Mouse (Mus musculus) right cerebral cortex, postnatal 14 days (tissue): ENCODE data around the gene Anapc4.
A peak's percentile ranks its signal among the peaks of the same experiment; 100 is the strongest.

Experiments
- DNase-seq: peaks from one replicate; pipeline ENCODE4 v3.0.0; 2022

The Anapc4 gene

DNA sequence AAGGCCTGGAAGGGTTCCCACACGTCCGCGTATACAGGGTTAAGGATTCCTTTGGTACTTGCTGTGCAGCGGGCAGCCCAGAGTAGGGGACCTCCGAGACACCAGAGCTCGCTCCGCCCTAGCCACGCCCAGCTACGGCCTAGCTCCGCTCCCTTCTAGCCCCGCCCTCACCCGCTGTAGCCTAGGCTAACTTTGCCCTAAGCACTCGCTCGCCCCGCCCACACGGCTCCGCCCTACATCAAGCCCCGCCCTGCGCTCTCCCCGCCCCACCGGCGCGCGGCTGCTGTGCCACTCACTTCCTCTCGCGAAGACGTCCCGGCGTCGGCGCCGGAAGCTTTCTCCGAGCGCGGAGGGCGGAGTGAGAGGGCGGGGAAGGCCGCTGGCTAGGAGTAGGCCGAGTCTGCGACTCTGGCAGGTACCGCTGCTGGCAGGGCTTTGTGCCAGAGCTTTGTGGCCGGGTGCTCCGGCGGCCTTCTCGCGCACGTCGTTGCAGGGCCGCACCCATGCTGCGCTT, at the start of gene Anapc4:
TSS of gene Anapc4 (plus strand) at position 252 of the 514 bp plus-strand sequence.
- peak; percentile 99 for DNase-seq

DNA sequence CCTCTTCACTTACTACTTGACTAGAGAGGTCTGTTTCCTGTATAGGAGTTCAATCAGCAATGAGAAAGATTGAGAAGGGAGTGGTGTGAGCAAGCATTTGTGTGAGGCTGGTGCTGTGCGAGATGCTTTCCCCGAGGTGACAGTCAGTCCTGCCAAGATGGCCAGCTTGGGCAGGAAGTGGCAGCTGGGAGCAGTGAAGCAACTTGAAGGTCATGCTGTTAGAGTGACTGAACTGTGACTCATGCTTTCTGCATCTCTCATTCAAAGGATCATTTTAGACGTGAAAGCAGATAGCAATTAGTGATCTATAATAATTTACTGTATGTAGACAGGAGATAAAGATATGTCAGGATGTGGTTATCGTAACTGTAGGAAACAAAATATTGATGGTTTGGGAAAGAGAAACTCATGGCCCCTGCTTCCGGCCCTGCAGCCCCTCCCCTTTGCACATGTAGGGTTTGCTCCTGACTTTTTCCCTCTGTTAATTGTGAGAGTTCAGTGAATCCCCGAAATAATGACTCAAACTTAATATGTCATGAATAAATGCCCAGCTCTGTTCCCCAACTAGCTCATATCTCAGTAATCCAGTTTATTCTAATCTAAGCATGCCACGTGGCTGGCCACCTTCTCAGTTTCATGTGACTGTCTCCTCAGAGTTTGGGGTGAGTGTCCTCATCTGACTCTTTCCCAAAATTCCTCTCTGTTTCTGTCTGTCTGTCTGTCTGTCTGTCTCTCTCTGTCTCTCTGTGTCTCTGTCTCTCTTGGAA, 47.1 kb upstream of the Anapc4 start:
- no peak for DNase-seq

DNA sequence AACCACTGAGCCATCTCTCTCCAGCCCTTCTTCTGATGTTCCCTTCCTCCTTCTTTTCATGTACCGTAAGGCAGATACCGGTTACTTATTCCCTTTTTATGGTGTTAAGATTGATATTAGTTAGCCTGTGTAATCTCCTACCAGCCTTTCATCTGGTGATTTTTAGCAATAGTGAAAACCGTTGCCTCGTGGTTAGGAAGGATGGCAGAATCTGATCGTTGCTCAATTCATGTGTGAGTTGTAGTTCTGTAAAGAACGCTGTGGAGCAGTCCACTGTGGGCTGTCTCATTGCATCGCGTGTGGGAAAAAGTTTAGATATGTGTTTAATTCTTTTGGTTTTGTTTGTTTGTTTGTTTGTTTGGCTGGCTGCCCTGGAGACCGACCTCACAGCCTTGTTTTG, 40.6 kb upstream of the Anapc4 start:
- DNase-seq: no peak

DNA sequence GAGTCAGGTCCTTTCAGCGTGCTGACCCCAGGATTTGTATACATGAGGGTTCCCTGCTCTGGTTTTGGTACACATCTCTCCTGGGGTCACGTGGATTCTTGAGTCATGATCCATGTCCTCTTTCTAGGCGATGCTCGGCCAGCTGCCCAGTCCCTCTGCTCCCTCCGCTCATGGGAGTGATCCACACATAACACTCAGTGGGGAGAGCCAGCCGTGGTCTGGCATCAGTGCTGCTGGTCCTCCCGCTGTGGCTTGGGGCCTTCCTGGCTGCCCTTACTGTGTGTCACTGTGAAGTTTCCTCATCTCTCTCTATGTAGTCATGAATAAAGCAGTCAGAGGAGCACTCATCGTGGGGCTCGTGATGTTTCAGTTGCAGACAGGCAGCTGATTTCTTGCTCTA, 39.7 kb upstream of the Anapc4 start:
- DNase-seq: no peak

DNA sequence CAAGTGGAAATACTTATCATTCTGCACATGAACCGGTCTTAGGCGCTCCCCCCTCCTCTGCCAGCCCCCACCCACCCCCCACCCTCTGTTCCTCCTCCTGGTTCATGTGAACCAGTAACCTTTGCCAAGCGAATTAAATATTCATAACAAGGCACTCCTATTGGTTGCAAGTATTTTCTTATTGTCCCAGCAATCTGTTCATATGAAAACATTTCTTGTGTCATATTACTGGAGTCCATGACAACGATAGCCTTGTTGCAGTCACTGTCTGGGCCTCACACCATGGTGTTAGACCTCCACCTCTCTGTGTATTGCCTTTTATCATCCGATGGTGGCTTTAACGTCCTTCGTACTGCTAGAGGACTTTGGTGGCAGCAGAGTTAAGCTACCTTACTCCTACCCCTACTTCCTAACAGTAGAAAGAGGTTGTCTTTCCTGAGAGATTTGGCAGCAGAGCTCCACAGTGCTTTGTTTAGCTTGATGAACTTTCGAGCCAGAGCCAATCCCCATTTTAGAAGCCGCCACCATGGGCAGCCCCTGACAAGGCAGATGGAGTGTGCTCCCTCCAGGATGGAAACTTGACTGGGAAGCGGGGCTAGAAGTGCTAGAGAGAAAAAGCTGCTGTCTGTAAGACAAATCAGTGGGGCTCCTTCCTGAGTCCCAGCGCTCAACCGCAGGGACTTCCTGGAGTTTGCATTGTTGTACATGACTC, 34.4 kb upstream of the Anapc4 start:
- no peak for DNase-seq

DNA sequence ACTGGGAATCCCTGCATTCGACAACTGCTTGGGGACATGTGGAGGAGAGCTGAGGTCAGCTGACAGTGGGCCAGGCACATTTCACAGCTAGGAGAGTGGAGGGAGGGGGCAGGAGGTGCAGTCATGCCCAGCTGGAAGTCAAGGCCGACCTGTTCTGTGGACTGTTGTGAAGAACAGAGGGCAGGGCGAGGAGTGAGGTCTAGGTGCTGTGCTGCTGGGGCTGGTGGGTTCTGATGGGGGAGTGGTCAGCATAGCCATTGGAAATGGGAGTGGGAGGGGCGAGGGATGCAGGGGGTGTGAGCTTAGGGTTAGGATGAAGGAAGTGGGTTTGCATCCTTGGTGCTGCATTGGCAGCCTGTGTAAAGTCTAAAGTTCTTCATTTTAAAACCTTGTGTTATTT, 28.0 kb upstream of the Anapc4 start:
- no peak for DNase-seq

DNA sequence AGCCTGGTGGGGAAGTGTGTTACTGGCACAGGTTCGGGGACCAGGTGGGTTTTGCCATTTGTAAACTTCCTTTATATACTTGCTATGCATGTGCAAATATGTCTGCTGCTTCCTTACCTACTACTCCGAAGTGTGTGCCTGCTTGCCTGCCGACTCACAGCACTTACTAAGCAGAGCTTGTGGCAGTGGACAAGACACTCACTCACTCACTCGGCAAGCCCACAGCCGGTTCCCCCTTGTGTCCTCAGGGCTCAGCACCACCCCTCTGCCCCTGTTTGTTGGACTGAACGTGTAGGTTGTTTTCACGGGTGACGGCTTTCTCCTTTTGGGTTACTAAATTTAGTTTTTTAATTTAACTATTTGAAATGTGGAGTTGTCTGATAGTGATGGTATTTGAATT, 27.5 kb upstream of the Anapc4 start:
- no peak for DNase-seq

DNA sequence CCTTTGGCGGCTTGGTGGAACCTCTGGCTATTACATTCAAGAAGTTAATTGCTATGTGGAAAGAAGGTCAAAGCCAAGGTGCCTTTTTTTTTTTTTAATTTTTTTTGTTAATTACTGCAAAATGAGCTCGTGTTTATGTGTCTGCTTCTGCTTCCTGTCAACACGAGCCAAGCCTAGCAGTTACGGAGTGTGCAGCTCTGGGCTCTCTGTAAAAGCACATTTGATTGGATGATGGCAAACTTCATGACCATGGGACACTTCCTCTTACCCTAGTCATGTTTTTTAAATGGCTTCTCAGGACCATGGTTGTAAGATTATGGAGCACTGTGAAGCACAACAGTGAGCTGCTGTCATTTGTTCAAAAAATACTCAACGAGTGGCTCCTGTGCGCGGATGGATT, 26.8 kb upstream of the Anapc4 start:
- DNase-seq: no peak

DNA sequence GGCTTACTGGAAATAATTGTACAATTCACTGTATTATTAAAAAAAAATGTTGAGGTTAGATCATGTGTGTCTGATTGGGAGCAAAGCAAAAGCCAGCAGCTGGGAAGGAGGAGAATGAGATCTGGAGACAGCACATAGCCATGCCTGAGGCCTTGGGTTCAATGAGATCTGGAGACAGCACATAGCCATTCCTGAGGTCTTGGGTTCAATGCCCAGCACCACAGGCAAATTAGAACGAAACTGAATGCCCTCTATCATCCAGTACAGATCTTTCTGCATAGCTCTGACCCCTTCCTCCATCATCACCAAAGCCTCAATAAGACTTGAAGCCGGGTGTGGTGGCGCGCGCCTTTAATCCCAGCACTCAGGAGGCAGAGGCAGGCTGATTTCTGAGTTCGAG, 23.4 kb upstream of the Anapc4 start:
- DNase-seq: no peak

DNA sequence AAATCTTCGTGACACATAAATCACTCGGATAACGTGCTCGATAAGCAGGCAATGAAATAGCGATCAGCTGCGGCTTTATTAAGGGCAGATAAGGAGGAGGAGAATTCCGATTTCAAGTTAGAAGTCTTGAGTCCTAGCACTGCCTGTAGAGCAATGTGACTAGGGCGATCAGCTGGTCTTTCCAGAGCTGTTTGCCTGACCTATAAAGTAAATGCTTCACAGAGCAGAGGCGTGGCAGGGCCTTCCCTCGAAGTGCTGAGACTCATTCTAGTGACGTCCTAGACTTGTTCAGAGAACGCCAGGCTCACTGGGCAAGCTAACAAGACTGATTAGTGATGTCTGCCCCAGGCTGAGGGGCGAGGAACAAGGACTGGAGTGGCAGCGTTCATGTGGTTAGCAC, 22.8 kb upstream of the Anapc4 start:
- no peak for DNase-seq

DNA sequence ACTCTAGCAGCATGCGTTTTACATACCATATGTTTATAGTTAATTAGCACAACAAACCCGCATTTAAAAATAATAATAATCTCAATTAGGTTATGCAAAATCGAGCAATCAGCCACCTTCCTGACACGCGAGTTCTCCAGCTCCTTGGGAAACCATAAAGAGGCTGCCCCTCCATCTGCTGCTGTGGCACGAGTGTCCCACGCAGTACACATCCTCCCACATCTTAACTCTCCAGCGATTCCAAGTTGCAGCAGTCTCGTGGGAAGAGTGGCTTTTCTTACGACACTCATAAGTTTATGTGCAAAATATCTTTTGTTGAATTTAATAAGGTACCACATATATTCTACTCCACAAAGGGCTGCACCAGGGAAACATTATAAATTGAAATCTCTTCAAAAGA, 21.4 kb upstream of the Anapc4 start:
- no peak for DNase-seq

DNA sequence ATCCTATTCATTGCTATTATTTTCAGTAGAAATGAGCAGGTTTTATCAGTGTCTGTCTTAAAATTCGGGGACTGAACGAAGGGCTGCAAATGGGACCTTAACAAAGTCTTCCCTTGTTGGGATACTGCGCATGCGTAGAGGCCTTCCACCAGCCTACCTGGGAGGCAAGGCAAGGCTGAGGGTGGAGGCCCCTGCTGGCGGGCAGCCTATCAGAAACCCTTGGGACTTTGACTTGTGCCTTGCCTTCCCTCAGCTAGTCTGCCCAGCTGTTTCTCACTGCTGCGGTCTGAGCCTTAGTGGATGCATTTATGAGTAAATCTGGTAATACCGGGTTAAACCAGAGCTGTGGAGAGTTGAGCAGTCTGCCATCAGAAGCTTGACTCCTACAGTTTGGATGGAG, 20.5 kb upstream of the Anapc4 start:
- no peak for DNase-seq

DNA sequence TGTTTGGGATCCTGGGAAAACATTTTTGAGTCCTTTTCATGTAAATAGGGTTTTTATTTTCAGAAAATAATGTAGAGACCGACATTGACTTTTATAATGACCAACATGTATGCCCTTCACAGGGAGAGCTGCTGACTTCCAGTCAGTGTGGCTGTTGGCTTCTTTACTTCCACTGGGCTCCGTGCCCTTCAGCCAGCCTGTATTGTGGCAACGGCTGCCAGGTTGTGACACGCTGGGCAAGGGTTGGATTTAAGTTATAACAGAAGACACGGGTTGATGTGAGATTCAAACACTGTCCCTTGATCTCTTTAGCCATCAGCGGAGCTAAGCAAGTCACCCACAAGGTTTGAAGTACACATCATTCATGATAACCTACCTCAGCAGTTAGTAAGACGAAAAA, 15.1 kb upstream of the Anapc4 start:
- no peak for DNase-seq

DNA sequence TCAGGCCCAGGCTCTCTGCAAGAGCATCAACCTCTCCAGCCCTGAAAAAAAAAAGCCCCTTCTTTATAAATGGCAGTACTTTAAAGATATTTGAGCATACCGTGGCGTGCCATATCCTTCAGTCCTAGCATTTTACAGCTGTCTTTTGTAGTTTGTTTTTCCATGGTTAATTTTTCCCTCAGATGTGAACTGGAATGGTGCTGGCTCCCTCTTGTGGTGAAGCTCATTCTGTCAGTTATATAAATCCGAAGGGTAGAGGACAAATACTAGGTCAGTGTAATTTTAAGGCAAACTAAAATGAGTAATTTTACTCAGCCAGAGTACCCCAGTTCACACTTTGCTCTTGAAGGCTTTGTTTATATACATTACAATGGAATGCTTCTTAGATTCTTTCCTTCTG, 12.1 kb upstream of the Anapc4 start:
- peak; percentile 43 for DNase-seq

DNA sequence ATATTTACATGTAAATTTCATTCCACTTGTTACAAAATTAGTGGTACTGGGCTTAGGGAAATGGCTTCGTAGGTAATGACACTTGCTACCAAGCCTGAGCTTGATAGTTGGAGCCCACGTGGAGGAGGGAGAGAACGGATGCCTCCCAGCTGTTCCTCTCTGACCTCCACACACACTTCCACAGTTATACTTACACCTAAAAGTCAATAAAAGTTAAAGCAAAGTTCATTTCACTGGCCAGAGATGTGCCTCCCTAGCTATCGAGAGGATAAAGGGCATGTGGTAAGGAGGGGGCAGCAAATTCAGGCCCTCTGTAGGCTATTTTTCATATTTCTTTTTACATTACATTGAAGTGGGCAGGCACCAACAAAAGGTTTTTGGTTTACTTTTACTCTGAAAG, 5.9 kb upstream of the Anapc4 start:
- DNase-seq: no peak

DNA sequence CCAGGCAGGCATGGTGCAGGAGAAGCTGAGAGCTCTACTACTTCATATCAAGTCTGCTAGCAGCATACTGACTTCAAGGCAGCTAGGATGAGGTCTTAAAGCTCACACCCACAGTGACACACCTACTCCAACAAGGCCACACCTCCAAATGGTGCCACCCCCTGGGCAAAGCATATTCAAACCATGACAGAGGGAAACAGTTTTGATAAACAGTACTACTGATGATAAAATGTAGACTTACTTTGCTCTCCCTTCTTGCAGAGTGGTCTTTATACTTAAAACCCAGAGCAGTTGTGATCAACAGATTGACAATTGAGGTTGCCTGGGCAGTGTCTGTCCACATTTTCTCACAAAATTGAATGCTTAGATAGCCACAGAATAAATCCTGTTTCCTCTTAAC, 807 bp upstream of the Anapc4 start:
- DNase-seq: no peak

DNA sequence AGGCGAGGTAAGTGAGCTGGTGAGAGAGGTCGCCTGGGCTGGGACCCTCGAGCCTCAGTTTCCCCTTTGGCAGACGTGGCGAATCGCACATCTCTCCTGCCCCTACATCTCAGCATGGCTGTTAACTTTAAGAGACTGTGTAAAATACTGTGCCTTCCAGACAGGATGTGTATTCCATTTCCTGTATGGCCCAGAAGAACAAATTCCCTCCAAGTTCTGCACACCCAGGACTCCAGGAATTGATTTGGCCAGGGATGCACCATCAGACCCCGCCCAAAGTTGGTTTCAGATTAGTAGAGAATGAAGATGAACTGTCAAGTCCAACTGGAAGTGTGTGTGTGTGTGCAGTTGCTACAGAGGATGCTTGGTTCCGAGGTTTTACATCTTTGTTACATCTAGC, 574 bp downstream of the Anapc4 start:
- no peak for DNase-seq

DNA sequence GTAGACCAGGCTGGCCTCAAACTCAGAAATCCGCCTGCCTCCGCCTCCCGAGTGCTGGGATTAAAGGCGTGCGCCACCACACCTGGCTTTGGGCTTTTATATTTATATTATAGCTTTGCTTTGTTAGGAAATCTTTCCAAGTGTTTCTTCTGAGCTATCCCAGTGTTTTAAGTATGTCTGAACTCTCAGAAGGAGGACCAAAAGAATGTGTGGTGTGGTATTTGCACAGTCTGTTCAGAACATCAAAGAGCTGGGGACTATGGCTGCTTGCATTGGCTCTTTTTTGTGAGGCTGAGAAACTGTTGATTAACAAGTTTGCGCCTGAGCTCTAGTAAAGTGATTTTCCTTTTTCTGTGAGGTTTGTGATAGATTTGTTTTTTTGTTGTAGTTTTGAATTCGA, 10.5 kb downstream of the Anapc4 start:
- no peak for DNase-seq

DNA sequence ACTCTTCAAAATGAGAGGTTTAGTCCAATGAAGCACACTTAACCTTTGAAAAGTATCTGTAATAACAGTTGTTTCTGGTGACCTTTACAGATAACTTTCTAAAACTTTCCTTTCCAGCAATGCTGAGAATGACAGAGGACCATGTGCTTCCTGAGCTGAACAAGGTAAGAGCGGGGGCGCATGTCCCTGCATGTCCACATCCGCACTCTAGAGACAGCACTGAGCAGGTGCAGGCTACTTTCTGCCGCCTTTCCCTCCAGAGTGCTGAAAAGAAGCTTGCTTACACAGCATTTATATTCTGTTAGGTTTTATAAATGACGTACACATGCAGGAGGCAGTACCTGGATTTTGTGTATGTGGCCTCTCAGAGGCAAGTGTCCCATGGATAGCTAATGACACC, 21.9 kb downstream of the Anapc4 start:
- DNase-seq: no peak

DNA sequence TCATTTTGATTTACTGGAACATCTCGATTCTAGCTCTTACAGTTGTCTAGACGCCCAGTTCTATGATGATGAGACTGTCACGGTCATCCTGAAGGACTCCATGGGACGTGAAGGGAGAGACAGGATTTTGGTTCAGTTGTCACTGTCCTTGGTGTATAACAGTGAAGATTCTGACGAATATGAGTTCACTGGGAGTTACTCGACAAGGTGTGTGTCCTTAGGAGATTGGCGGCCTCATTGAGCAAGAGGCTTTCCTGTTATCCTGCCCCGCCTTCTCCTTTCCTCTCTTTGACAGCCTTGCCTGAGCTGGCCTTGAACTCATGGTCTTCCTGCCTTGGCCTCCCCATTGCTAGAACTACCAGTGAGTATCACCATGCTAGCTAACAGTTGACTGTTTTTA, 30.6 kb downstream of the Anapc4 start:
- DNase-seq: no peak

DNA sequence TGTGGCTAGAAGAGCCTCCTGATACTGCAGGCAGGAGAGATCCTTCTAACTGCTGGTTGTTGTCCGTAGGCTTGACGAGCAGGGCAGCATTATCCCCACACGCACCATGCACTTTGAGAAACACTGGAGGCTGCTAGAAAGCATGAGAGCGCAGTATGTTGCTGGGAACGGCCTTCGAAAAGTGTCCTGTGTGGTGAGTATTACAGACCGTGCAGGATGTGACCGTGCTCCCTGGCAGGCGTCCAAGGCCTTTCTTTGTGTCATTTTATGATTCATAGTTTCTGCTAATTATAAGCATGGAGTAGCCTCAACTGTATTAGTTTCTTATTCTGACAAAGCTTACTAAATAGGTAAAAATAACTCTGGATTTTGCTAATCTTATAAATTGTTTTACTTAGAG, 32.0 kb downstream of the Anapc4 start:
- no peak for DNase-seq

DNA sequence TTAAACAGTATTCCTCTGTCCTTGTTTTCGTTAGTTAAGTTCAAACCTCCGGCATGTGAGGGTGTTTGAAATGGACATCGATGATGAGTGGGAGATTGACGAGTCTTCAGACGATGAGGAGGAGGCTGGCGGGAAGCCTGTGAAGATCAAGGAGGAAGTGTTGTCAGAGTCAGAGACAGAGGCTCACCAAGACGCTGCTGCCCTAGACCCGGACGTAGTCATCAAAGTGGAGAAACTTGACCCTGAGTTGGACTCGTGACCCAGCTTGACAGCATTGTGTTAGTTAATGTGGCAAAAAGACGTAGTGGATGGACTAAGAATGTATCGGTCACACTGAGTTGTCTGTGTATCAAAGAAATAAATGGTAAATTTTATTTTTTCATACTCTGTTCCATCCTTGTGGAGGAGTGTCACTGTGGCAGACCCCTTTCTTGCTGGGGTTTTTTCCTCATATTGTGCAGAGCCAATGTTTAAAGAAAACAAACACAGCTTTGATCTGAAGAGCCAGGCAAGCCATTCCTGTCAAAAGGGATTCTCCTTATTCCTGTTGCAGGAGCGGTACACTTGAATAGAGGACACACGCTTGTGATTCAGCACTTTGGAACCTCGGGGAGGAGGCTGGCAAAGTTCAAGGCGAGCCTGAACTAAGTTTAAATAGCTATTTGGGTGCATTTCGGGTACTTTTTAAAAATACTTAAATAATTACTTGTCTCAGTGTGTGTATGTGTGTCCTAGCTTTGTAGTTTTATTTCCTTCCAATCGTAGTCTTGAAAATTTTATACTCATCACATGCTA, 32.7 kb downstream of the Anapc4 start:
- no peak for DNase-seq

DNA sequence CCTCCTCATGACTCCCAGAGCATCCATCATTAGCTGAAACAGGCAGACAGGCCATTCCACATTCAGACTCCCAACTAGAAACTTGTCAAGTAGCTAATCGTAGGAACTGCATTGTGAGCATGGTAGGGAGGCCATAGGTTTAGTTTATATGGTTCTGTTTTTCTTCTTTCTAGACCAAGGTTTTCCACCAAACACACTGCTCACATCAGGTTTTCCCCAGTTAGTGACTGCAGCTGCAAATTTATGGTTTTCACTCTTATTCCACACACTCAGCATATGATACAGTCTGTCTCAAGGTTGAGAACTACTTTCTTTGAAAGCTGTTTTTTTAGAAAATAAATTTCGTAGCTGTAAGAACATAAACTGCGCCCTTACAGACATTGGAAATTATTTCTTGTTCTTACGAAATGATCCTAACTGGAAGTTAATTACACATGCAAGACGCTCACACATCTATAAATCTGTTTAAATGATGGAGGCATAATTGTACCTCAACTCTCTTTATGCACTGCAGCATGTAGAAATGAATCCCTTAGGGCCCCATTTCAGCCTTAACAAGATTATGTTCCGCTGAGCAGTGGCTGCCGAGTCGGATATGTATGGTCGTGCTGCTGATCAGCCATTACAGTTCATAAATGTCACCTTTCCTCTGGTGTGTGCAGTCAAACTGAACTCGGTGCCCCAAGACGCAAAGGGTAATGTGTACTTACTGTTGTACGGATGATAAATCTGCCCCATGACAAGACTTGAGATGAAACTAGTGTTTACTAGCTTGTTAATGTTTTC, 35.3 kb downstream of the Anapc4 start:
- no peak for DNase-seq
